Mouse (Mus musculus) ES-Bruce4 (cell line): ENCODE results near the gene Atxn1. TPM values are rescaled to one million over a fixed set of nuclear protein-coding genes. Genes with fewer than 3 reads are reported as not detected.

Experiments
- H3K27ac ChIP-seq: 2 replicates; pipeline ENCODE4 v1.5.1; 2012; ENCODE audit warnings: low read length, inconsistent platforms; ENCODE audit not compliant: insufficient read depth
- H3K27me3 ChIP-seq: 2 replicates; pipeline ENCODE4 v1.6.1; 2012; ENCODE audit warnings: mild to moderate bottlenecking, low read length, inconsistent platforms; ENCODE audit not compliant: control insufficient read depth, poor library complexity, insufficient read depth, severe bottlenecking
- H3K36me3 ChIP-seq: 2 replicates; pipeline ENCODE4 v1.6.1; 2012; ENCODE audit warnings: inconsistent platforms, mild to moderate bottlenecking, low read length, moderate library complexity; ENCODE audit not compliant: control insufficient read depth, poor library complexity, insufficient read depth, severe bottlenecking
- H3K4me1 ChIP-seq: one replicate; pipeline ENCODE4 v1.8.1; 2011; ENCODE audit warnings: low read length; ENCODE audit not compliant: control insufficient read depth, insufficient read depth
- H3K4me3 ChIP-seq: 2 replicates; pipeline ENCODE4 v1.5.1; 2011; ENCODE audit warnings: low read depth, mild to moderate bottlenecking, low read length
- H3K9ac ChIP-seq: 2 replicates; pipeline ENCODE4 v1.6.1; 2012; ENCODE audit warnings: low read depth, mild to moderate bottlenecking, inconsistent platforms; ENCODE audit not compliant: poor library complexity, severe bottlenecking
- H3K9me3 ChIP-seq: replicated peaks from 2 replicates; pipeline ENCODE4 v1.6.1; 2012; ENCODE audit warnings: mild to moderate bottlenecking, low read length, inconsistent platforms; ENCODE audit not compliant: control insufficient read depth, poor library complexity, insufficient read depth, severe bottlenecking
- CTCF ChIP-seq: IDR thresholded peaks from one replicate; pipeline ENCODE4 v1.8.1; 2011; ENCODE audit warnings: low read depth, low read length
- EP300 ChIP-seq: IDR thresholded peaks from 2 replicates; pipeline ENCODE4 v1.6.1; 2011; ENCODE audit warnings: low read depth, low read length; ENCODE audit not compliant: insufficient read depth
- POLR2A ChIP-seq: IDR thresholded peaks from one replicate; pipeline ENCODE4 v1.8.1; 2011; ENCODE audit warnings: low read length; ENCODE audit not compliant: insufficient read depth
- polyA plus RNA-seq: library from polyadenylated mRNA; stranded (reverse); fragments of >200 nt; gene quantifications from 2 replicates; pipeline ENCODE4 v1.2.4, GENCODE M21; 2011; ENCODE audit warnings: low read depth; ENCODE audit not compliant: missing spikeins, insufficient read depth, insufficient read length

Gene Atxn1
- polyA plus RNA-seq, 1 experiment: 10.1 TPM

- no peaks in the 10 kb centered on the region for H3K9me3 ChIP-seq
- TF ChIP-seq EP300: no peak
- no peak for TF ChIP-seq CTCF
- TF ChIP-seq POLR2A: no peak
- no peak overlapping the region for H3K9ac ChIP-seq
- no peaks in the 10 kb centered on the region for H3K36me3 ChIP-seq
- H3K4me1 ChIP-seq: no peaks in the 10 kb centered on the region
- no peak overlapping the region for H3K27ac ChIP-seq
- no peak overlapping the region for H3K4me3 ChIP-seq
- no peaks in the 10 kb centered on the region for H3K27me3 ChIP-seq
These were observed 110.3 kb downstream of the Atxn1 start for GRCm38 (mm10) chr13:45854531-45854930.

GRCm38 (mm10) chr13:45853691-45854090 lies 111.1 kb downstream of the Atxn1 start:
- no peaks in the 10 kb centered on the region for H3K9me3 ChIP-seq
- H3K4me3 ChIP-seq: no peak overlapping the region
- H3K27ac ChIP-seq: no peak overlapping the region
- no peaks in the 10 kb centered on the region for H3K27me3 ChIP-seq
- no peak overlapping the region for H3K9ac ChIP-seq
- H3K36me3 ChIP-seq: no peaks in the 10 kb centered on the region
- no peaks in the 10 kb centered on the region for H3K4me1 ChIP-seq
- no peak for TF ChIP-seq CTCF
- TF ChIP-seq EP300: no peak
- TF ChIP-seq POLR2A: no peak

- H3K9me3 ChIP-seq: no peaks in the 10 kb centered on the region
- no peak overlapping the region for H3K9ac ChIP-seq
- no peaks in the 10 kb centered on the region for H3K36me3 ChIP-seq
- H3K27me3 ChIP-seq: no peaks in the 10 kb centered on the region
- no peak overlapping the region for H3K27ac ChIP-seq
- TF ChIP-seq EP300 (no peak), POLR2A (no peak), CTCF (no peak)
- H3K4me1 ChIP-seq: no peaks in the 10 kb centered on the region
- H3K4me3 ChIP-seq: no peak overlapping the region
These were observed 112.5 kb downstream of the Atxn1 start for GRCm38 (mm10) chr13:45852288-45852687.

- Histone ChIP-seq H3K27ac (no peak overlapping the region), H3K4me1 (no peaks in the 10 kb centered on the region), H3K9ac (no peak overlapping the region), H3K27me3 (no peaks in the 10 kb centered on the region), H3K4me3 (no peak overlapping the region), H3K36me3 (no peaks in the 10 kb centered on the region), H3K9me3 (no peaks in the 10 kb centered on the region)
- TF ChIP-seq CTCF (no peak), EP300 (no peak), POLR2A (no peak)
These were observed 113.1 kb downstream of the Atxn1 start for GRCm38 (mm10) chr13:45851746-45852145.

GRCm38 (mm10) chr13:45851156-45851555 lies 113.7 kb downstream of the Atxn1 start:
- H3K4me1 ChIP-seq: no peaks in the 10 kb centered on the region
- TF ChIP-seq EP300 (no peak), CTCF (no peak), POLR2A (no peak)
- H3K27ac ChIP-seq: no peak overlapping the region
- no peaks in the 10 kb centered on the region for H3K36me3 ChIP-seq
- H3K27me3 ChIP-seq: no peaks in the 10 kb centered on the region
- no peaks in the 10 kb centered on the region for H3K9me3 ChIP-seq
- H3K4me3 ChIP-seq: no peak overlapping the region
- H3K9ac ChIP-seq: no peak overlapping the region

- Histone ChIP-seq H3K4me1 (no peaks in the 10 kb centered on the region), H3K9ac (no peak overlapping the region), H3K27ac (no peak overlapping the region), H3K9me3 (no peaks in the 10 kb centered on the region), H3K4me3 (no peak overlapping the region), H3K27me3 (no peaks in the 10 kb centered on the region), H3K36me3 (no peaks in the 10 kb centered on the region)
- TF ChIP-seq POLR2A (no peak), CTCF (no peak), EP300 (no peak)
These were observed 114.4 kb downstream of the Atxn1 start for GRCm38 (mm10) chr13:45850181-45850974.
